Mouse (Mus musculus) lung, postnatal 0 days (tissue): ENCODE measurements at regions not wholly inside any gene's neighbourhood (a gene's known extent, or its start where the extent isn't known, plus 50 kb on each side); places are given as distances from the start of the nearest gene placed in this dataset.

Source experiments
- ATAC-seq: fragments of 200-750 bp; cut with Nextera tagmentation; 2 replicates; pipeline ENCODE4 v1.8.0; 2017; ENCODE audit warnings: moderate library complexity
- DNase-seq: peaks from one replicate; pipeline ENCODE4 v3.0.0-alpha.2; 2016; ENCODE audit warnings: low spot score
- H3K27ac ChIP-seq: fragments of 300-500 bp; sonication (generic); 2 replicates; pipeline ENCODE4 v1.5.1; 2014; ENCODE audit warnings: antibody characterized with exemption, mild to moderate bottlenecking, low read length, mixed read lengths
- H3K27me3 ChIP-seq: fragments of 300-500 bp; sonication (generic); replicated peaks from 2 replicates; pipeline ENCODE4 v1.6.1; 2014; ENCODE audit warnings: low read length, mixed read lengths; ENCODE audit not compliant: insufficient read depth
- H3K36me3 ChIP-seq: fragments of 300-500 bp; sonication (generic); 2 replicates; pipeline ENCODE4 v1.6.1; 2014; ENCODE audit warnings: low read length, mixed read lengths; ENCODE audit not compliant: insufficient read depth
- H3K4me1 ChIP-seq: fragments of 300-500 bp; sonication (generic); 2 replicates; pipeline ENCODE4 v1.6.1; 2014; ENCODE audit warnings: antibody characterized with exemption, low read depth, low read length, mixed read lengths; ENCODE audit not compliant: insufficient read depth
- H3K4me2 ChIP-seq: fragments of 300-500 bp; sonication (generic); replicated peaks from 2 replicates; pipeline ENCODE4 v1.6.1; 2014; ENCODE audit warnings: low read depth, mild to moderate bottlenecking, low read length, moderate library complexity, mixed read lengths
- H3K4me3 ChIP-seq: fragments of 300-500 bp; sonication (generic); 2 replicates; pipeline ENCODE4 v1.5.1; 2014; ENCODE audit warnings: low read depth, low read length
- H3K9ac ChIP-seq: fragments of 300-500 bp; sonication (generic); replicated peaks from 2 replicates; pipeline ENCODE4 v1.6.1; 2014; ENCODE audit warnings: low read depth, mild to moderate bottlenecking
- H3K9me3 ChIP-seq: fragments of 300-500 bp; sonication (generic); 2 replicates; pipeline ENCODE4 v1.6.1; 2016; ENCODE audit warnings: low read length, mixed read lengths
- CTCF ChIP-seq: IDR thresholded peaks from 2 replicates; pipeline ENCODE4 v1.5.1; 2016; ENCODE audit warnings: antibody characterized with exemption, mild to moderate bottlenecking
- EP300 ChIP-seq: IDR thresholded peaks from 2 replicates; pipeline ENCODE4 v1.6.1; 2016; ENCODE audit warnings: antibody characterized with exemption, mild to moderate bottlenecking, control low read depth
- WGBS: fragments of 180-500 bp; shearing (Covaris S2); extraction: QIAGEN DNeasy Blood & Tissue Kit; methylation state at CpG from one replicate; pipeline ENCODE4 v1.1.7; 2014; 5-methylcytosine and 5-hydroxymethylcytosine counted together

DNA sequence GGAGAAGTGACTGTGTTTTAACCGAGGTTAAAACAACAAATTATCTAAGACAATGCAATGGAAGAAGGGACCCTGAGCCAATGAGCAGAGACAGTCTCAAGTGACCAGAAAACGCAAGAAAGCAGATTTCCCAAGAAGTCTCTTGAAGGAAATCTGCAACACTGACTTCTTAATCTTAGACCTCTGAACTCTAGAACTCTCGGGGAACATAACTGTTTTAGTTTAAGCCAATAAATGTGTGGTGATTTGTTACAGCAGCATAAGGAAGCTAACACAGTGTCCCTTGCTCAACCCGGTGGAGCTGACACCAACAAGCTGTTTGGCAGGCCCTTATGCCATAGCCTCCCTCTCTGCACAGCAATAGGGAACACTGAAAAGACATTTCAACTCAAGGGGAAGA, 69.0 kb upstream of the Actbl2 start:
- DNase-seq: peak; percentile 86
- peak; percentile 92 for ATAC-seq

DNA sequence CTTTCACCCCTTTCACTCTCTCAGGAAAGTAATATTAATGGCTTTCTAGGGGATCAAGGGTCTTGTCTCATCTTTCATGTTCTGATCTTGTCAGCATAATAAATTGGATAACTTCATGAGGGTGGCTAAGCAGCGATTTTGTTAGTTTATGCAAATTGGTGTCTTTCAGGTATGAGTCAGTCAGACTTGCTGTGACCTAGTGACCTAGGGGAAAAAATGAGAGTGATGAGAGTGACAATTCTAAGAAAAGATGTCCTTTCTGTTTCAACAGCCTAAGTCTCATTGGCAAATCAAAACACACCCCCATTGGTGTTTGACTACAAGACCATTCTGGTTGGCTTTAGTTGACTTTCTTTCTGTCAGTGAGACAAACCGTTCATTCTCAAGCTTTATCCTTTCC, 68.0 kb upstream of the Actbl2 start:
- H3K27me3 ChIP-seq: no peaks in the 10 kb centered on the region
- TF ChIP-seq EP300: no peak
- no peak for TF ChIP-seq CTCF
- H3K9ac ChIP-seq: no peak overlapping the region
- H3K4me1 ChIP-seq: no peaks in the 10 kb centered on the region
- H3K4me3 ChIP-seq: no peak overlapping the region
- no peaks in the 10 kb centered on the region for H3K36me3 ChIP-seq
- 75% methylated on average over 2 of the region's 2 CpGs for WGBS
- H3K27ac ChIP-seq: no peak overlapping the region
- no peaks in the 10 kb centered on the region for H3K9me3 ChIP-seq
- DNase-seq: no peak
- no peak for ATAC-seq
- H3K4me2 ChIP-seq: no peak overlapping the region

More for the DNA sequence above, 69.0 kb upstream of the Actbl2 start:
- Histone ChIP-seq H3K27ac (no peak overlapping the region), H3K27me3 (no peaks in the 10 kb centered on the region), H3K4me1 (no peaks in the 10 kb centered on the region), H3K36me3 (no peaks in the 10 kb centered on the region), H3K9me3 (no peaks in the 10 kb centered on the region), H3K4me3 (no peak overlapping the region), H3K4me2 (no peak overlapping the region), H3K9ac (no peak overlapping the region)
- TF ChIP-seq EP300: peak; percentile 60; the same call in 1 of the 2 replicates
- no peak for TF ChIP-seq CTCF
- WGBS: 49% methylated on average over 4 of the region's 4 CpGs

DNA sequence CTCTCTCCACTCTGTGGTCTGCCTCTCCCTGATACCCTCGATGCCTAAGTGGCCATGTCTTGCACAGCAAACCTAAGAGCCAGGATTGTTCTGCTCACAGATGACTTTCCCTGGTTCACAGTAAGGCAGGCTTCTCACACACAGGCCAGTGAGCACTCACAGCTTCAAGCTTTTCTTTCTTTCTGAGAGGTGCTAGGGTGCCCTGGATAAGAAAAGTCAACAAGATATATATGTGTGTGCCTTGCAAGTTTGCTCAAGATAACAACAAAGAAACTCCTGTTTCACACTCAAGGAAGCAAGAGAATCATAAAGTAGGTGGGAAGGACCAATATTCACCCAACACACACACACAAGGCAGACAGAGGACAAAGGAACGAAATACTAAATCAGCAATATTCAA, 60.9 kb upstream of the Actbl2 start:
- Histone ChIP-seq H3K9ac (no peak overlapping the region), H3K9me3 (no peaks in the 10 kb centered on the region), H3K4me2 (no peak overlapping the region), H3K4me1 (no peaks in the 10 kb centered on the region), H3K4me3 (no peak overlapping the region), H3K36me3 (no peaks in the 10 kb centered on the region), H3K27ac (no peak overlapping the region), H3K27me3 (no peaks in the 10 kb centered on the region)
- WGBS: 42% methylated on average over 2 of the region's 2 CpGs
- TF ChIP-seq EP300 (no peak), CTCF (no peak)
- no peak for DNase-seq
- no peak for ATAC-seq

DNA sequence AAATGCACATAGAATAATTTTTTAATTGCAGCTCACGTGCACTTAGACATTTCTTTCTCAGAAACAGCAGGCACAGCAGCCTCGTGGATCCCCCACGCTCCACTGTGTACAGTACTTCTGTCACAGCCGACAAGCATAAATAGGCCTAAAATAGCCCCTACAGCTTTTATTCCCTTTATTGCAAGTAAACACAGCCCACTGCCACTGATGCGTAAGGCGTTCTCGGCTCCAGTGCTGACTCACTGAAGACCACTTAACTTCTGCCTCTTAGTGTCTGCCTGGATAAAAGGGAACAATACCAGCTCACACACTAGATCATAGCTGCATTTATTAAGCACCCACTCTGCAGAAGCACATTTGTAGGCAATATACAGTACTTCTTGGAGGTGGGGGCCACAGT, 60.5 kb upstream of the Actbl2 start:
- no peak overlapping the region for H3K4me2 ChIP-seq
- TF ChIP-seq CTCF (no peak), EP300 (no peak)
- no peak overlapping the region for H3K27ac ChIP-seq
- H3K4me3 ChIP-seq: no peak overlapping the region
- no peaks in the 10 kb centered on the region for H3K27me3 ChIP-seq
- no peaks in the 10 kb centered on the region for H3K4me1 ChIP-seq
- H3K9ac ChIP-seq: no peak overlapping the region
- DNase-seq (no peak), ATAC-seq (no peak)
- H3K36me3 ChIP-seq: no peaks in the 10 kb centered on the region
- H3K9me3 ChIP-seq: no peaks in the 10 kb centered on the region
- 36% methylated on average over 7 of the region's 7 CpGs for WGBS

DNA sequence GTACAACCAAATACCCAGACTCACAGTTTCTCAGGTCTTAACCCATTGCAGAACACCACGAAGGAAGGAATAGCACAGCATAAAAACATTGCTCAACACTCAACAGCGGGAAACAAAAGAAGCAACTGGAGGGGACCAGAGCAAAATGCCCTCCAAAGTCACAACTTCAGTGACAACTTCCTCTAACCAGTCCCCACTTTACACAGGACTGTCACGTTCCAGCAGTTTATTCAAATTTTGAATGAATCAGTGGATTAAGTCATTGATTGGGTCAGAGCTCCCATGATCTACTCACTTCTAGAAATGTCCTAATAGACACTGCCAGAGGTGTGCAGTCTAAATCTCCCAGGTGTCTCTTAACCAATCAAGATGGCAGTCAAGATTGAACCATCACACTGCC, 53.3 kb upstream of the Actbl2 start:
- WGBS: 69% methylated on average over 3 of the region's 3 CpGs
- no peak overlapping the region for H3K27ac ChIP-seq
- no peak overlapping the region for H3K4me2 ChIP-seq
- DNase-seq (no peak), ATAC-seq (no peak)
- no peaks in the 10 kb centered on the region for H3K27me3 ChIP-seq
- no peak overlapping the region for H3K4me3 ChIP-seq
- no peak overlapping the region for H3K9ac ChIP-seq
- TF ChIP-seq CTCF (no peak), EP300 (no peak)
- no peaks in the 10 kb centered on the region for H3K36me3 ChIP-seq
- H3K4me1 ChIP-seq: no peaks in the 10 kb centered on the region
- no peaks in the 10 kb centered on the region for H3K9me3 ChIP-seq

DNA sequence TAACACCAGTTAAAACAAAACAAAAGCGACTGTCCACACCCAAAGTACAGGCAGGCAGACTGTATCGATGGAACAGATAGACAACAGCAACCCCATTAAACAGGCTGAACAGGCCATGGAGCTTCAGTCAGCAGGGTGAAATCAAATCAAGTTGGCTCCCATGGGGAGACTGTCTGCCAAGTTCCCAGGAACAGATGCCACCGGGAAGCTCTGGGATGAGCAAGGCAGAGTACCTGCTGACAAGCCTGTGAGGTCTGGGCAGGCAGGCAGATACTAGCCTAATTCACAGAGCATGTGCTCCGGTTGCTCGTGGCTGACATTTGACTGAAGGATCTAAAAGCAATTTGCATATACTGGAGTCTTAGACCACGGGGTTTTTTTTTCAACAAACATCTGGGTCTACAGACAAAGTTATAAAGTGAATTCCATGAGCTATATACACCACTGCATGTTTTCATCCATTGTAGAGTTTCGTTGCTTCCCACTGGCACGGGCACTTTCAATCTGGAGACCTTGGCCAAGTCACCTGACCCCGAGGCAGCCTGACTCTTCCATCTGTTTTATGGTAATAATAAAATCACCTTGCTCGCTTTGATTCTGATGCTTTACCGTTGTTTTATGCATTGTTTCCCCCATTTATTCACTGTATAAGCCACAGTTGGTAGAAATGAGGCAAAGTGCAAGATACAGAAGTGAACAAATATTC, 50.1 kb upstream of the Actbl2 start:
- Histone ChIP-seq H3K4me2 (no peak overlapping the region), H3K4me3 (no peak overlapping the region), H3K36me3 (no peaks in the 10 kb centered on the region), H3K27me3 (no peaks in the 10 kb centered on the region), H3K9me3 (no peaks in the 10 kb centered on the region), H3K9ac (no peak overlapping the region), H3K4me1 (no peaks in the 10 kb centered on the region), H3K27ac (no peak overlapping the region)
- ATAC-seq (no peak), DNase-seq (no peak)
- WGBS: 83% methylated on average over 11 of the region's 11 CpGs
- TF ChIP-seq CTCF: no peak
- no peak for TF ChIP-seq EP300
